Mouse (Mus musculus) lung, embryonic 14.5 days (tissue): ENCODE results near the gene Hoxc10. TPM values are rescaled to one million over a fixed set of nuclear protein-coding genes. Genes with fewer than 3 reads are reported as not detected.
A peak's percentile ranks its signal among the peaks of the same experiment; 100 is the strongest.

Experiments
- ATAC-seq: fragments of 200-750 bp; cut with Nextera tagmentation; 2 replicates; pipeline ENCODE4 v1.8.0; 2017; ENCODE audit warnings: mild to moderate bottlenecking, moderate TSS enrichment, moderate library complexity; ENCODE audit not compliant: insufficient read depth
- DNase-seq: peaks from one replicate; pipeline ENCODE4 v3.0.0-alpha.2; 2015
- H3K27ac ChIP-seq: fragments of 300-500 bp; sonication (generic); 2 replicates; pipeline ENCODE4 v1.5.1; 2014; ENCODE audit warnings: low read depth, mild to moderate bottlenecking, moderate library complexity
- H3K27me3 ChIP-seq: fragments of 300-500 bp; sonication (generic); 2 replicates; pipeline ENCODE4 v1.6.1; 2014; ENCODE audit warnings: low read length, control low read depth; ENCODE audit not compliant: insufficient read depth
- H3K36me3 ChIP-seq: fragments of 300-500 bp; sonication (generic); 2 replicates; pipeline ENCODE4 v1.6.1; 2014; ENCODE audit warnings: control low read depth; ENCODE audit not compliant: insufficient read depth
- H3K4me1 ChIP-seq: fragments of 300-500 bp; sonication (generic); 2 replicates; pipeline ENCODE4 v1.6.1; 2014; ENCODE audit warnings: antibody characterized with exemption, control low read depth; ENCODE audit not compliant: insufficient read depth
- H3K4me2 ChIP-seq: fragments of 300-500 bp; sonication (generic); 2 replicates; pipeline ENCODE4 v1.6.1; 2014; ENCODE audit warnings: mild to moderate bottlenecking
- H3K4me3 ChIP-seq: fragments of 300-500 bp; sonication (generic); 2 replicates; pipeline ENCODE4 v1.5.1; 2014; ENCODE audit warnings: low read depth, low read length
- H3K9ac ChIP-seq: fragments of 300-500 bp; sonication (generic); 2 replicates; pipeline ENCODE4 v1.6.1; 2014
- H3K9me3 ChIP-seq: fragments of 300-500 bp; sonication (generic); 2 replicates; pipeline ENCODE4 v1.6.1; 2016; ENCODE audit warnings: low read depth, low read length, control low read depth
- CTCF ChIP-seq: IDR thresholded peaks from 2 replicates; pipeline ENCODE4 v1.5.1; 2016; ENCODE audit warnings: antibody characterized with exemption, low read depth
- WGBS: fragments of 180-500 bp; shearing (Covaris S2); extraction: QIAGEN DNeasy Blood & Tissue Kit; methylation state at CpG from one replicate; pipeline ENCODE4 v1.1.7; 2014; 5-methylcytosine and 5-hydroxymethylcytosine counted together
- polyA plus RNA-seq: library from polyadenylated mRNA; unstranded; fragments of >200 nt; fragmentation: Nextera tagmentation; extraction: Ambion mirVana; gene quantifications from 2 replicates; pipeline ENCODE4 v1.2.1, GENCODE M21; 2014

Gene Hoxc10
- polyA plus RNA-seq, 1 experiment from 2014 or later = not detected

DNA sequence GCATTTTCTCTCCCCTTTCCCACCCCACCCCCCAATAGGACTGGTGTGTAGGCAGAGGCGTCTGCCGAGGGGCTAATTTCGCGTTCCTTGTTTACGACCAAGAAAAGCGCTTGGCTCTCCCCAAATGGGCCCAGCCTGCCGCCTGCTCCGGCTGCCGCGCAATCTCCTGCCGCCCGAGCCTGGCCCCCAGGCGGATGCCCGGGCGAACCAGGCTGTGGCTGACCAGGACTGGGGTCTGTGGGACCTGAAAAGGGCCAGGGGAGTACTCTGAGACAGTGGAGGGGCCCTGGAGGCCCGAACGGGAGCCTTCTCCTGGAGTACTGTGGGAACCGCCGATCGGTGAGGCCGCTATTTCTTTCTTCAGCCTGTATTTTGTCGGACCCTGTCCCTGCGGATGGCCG lies 33.9 kb downstream of the Hoxc10 start:
- no peak for TF ChIP-seq CTCF
- WGBS = 4% methylated on average over 24 of the region's 24 CpGs
- Histone ChIP-seq H3K36me3 (no peaks in the 10 kb centered on the region), H3K27ac (no peak overlapping the region), H3K9ac (no peak overlapping the region), H3K9me3 (no peaks in the 10 kb centered on the region), H3K4me1 (no peaks in the 10 kb centered on the region), H3K4me3 (peak overlapping the region; percentile 8; the same call in 1 of the 2 replicates), H3K4me2 (peak overlapping the region; percentile 79), H3K27me3 (peaks cover 100% of the 10 kb centered on the region)
- DNase-seq (no peak), ATAC-seq (no peak; the same call in 1 of the 2 replicates)

- ATAC-seq = no peak
- H3K4me2 ChIP-seq = no peak overlapping the region
- TF ChIP-seq CTCF = no peak
- H3K27ac ChIP-seq = no peak overlapping the region
- no peaks in the 10 kb centered on the region for H3K36me3 ChIP-seq
- H3K27me3 ChIP-seq = peaks cover 100% of the 10 kb centered on the region
- no peak overlapping the region for H3K9ac ChIP-seq
- 27% methylated on average over 2 of the region's 2 CpGs for WGBS
- no peaks in the 10 kb centered on the region for H3K4me1 ChIP-seq
- no peak for DNase-seq
- H3K9me3 ChIP-seq = no peaks in the 10 kb centered on the region
- H3K4me3 ChIP-seq = no peak overlapping the region
Measured at GRCm38 (mm10) chr15:103001370-103001769, 34.8 kb downstream of the Hoxc10 start.

DNA sequence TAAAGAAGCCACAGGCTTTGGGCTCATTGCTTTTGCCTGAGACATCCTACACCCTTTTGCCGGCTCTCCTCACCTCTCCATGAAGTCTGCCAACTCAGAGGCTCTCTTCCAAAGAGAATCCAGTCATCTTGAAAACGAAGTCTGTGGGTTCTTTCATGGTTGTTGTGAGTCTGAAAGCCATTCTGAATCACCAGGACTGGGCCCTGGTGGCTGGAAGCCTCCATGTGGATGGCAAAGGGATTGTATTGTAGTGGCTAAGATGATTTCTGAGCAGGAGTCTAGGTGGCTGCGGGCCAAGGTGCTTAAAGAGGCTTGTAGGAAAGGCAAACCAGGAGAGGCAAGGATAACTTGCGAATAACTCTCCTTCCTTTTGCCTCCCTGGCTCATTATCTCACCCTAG lies 35.6 kb downstream of the Hoxc10 start:
- Histone ChIP-seq H3K27me3 (peaks cover 100% of the 10 kb centered on the region), H3K4me2 (no peak overlapping the region), H3K36me3 (no peaks in the 10 kb centered on the region), H3K4me1 (no peaks in the 10 kb centered on the region), H3K9ac (no peak overlapping the region), H3K27ac (no peak overlapping the region), H3K9me3 (no peaks in the 10 kb centered on the region), H3K4me3 (no peak overlapping the region)
- no peak for TF ChIP-seq CTCF
- 17% methylated on average over 4 of the region's 4 CpGs for WGBS
- ATAC-seq (no peak), DNase-seq (no peak)

DNA sequence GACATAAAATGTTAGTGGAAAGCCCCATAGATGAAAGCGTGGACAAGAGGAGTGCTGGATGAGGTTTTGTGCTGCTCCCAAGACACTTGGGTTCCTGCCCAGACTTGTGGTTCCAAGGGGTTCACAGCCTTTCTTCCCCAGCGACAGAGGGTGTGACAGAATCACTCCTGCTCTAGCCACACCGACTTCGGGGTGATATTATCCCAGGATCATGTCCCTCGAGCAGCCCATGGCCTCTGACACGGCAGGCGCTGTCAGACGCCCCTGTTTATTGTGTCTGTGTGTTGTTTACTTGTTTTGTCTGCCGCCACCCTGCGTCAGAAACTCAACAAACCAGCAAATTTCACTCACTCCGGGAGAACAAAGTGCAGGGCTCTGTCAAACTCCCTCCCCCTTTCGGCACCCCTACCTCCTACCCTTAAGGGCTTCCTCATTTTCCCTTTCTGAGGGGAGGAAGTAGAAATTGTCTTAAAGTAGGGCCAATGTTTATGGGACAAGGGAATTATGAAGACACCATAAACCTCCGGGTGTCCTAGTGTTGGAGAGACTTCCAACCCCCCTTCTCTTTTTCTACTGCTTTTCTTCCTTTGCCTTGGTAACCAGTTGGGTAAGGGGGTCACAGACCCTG lies 36.3 kb downstream of the Hoxc10 start:
- H3K9ac ChIP-seq = no peak overlapping the region
- no peak for DNase-seq
- H3K27me3 ChIP-seq = peaks cover 100% of the 10 kb centered on the region
- H3K4me1 ChIP-seq = no peaks in the 10 kb centered on the region
- H3K9me3 ChIP-seq = no peaks in the 10 kb centered on the region
- H3K27ac ChIP-seq = no peak overlapping the region
- WGBS = 5% methylated on average over 13 of the region's 13 CpGs
- no peaks in the 10 kb centered on the region for H3K36me3 ChIP-seq
- H3K4me2 ChIP-seq = no peak overlapping the region
- H3K4me3 ChIP-seq = no peak overlapping the region
- no peak for ATAC-seq
- no peak for TF ChIP-seq CTCF

DNA sequence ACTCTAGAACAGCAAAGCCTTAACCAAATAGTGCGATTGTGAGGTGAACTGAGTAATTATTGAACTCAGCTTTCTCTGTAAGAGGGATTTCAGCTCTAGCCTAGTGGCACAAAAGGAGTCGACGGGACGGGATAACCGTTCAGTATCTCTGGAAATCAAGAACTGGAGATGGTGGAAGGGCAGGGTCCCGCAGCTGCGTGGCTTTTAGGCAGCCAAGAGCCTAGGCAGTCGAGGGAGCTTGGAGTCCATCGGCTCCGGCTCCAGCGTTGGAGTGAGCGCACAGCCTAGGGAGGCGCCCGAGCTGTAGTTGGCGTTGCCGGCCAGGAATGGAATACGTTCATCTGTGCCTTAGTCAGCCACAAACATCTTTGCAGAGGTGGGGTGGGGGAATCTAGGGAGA lies 38.7 kb downstream of the Hoxc10 start:
- no peaks in the 10 kb centered on the region for H3K4me1 ChIP-seq

DNA sequence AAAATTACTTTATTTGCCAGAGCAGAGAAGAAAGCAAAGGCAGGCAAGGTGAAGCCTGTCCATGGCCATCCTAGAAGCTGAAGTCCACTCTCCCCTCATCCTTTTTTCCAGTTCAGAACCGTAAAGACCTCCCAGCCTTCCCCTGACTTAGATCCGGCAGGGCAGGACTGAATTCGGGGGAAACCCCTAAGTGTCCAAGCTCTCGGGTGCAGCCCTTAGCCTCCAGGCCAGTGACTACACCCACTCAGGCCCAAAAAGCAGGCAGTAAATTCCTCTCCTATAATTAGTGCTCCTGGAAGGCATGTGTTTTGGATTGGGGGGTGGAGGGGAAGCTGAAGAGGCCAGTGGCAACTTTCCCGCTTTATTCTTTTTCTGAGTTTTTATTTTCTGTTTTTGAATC lies 39.2 kb downstream of the Hoxc10 start:
- 8% methylated on average over 5 of the region's 5 CpGs for whole genome bisulfite sequencing
- no peak overlapping the region for H3K4me3 ChIP-seq
- ATAC-seq (no peak), DNase-seq (no peak)
- no peaks in the 10 kb centered on the region for H3K9me3 ChIP-seq
- no peaks in the 10 kb centered on the region for H3K4me1 ChIP-seq
- no peak overlapping the region for H3K4me2 ChIP-seq
- no peaks in the 10 kb centered on the region for H3K36me3 ChIP-seq
- no peak overlapping the region for H3K27ac ChIP-seq
- no peak for TF ChIP-seq CTCF
- H3K9ac ChIP-seq = no peak overlapping the region
- peaks cover 100% of the 10 kb centered on the region for H3K27me3 ChIP-seq

More for the DNA sequence above, 38.7 kb downstream of the Hoxc10 start:
- WGBS = 1% methylated on average over 17 of the region's 17 CpGs
- Histone ChIP-seq H3K9me3 (no peaks in the 10 kb centered on the region), H3K4me3 (no peak overlapping the region), H3K4me2 (no peak overlapping the region), H3K9ac (no peak overlapping the region), H3K27me3 (peaks cover 100% of the 10 kb centered on the region), H3K27ac (no peak overlapping the region), H3K36me3 (no peaks in the 10 kb centered on the region)
- TF ChIP-seq CTCF = no peak
- DNase-seq (peak; percentile 37), ATAC-seq (no peak)

DNA sequence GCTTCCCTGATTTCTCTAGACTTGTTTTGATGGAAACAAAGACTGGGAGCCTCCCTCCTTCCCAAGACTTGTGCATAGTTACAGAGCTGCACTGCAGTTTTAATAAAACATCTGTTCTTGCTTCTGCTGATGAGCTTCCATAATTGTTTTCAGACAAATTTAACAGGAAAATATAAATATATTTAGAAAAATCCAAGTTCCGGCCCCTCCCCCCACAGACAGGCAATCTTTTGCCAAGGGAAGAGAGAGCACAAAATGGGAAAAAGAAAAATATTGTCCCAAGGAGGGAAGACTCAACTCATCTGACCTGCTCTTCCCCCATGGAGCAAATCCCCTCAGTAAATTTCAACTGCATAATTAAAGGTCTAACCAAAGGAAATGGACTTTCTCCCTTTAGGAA lies 39.7 kb downstream of the Hoxc10 start:
- DNase-seq = no peak
- H3K4me1 ChIP-seq = no peaks in the 10 kb centered on the region
- no peak for ATAC-seq
- H3K9ac ChIP-seq = no peak overlapping the region
- 29% methylated on average over 1 of the region's 1 CpGs for WGBS
- TF ChIP-seq CTCF = no peak
- no peaks in the 10 kb centered on the region for H3K9me3 ChIP-seq
- no peak overlapping the region for H3K4me3 ChIP-seq
- H3K27me3 ChIP-seq = peaks cover 100% of the 10 kb centered on the region
- no peak overlapping the region for H3K4me2 ChIP-seq
- no peak overlapping the region for H3K27ac ChIP-seq
- no peaks in the 10 kb centered on the region for H3K36me3 ChIP-seq
